8 mouse cellular contexts compared by ENCODE assay signal in the genomic region with DNA sequence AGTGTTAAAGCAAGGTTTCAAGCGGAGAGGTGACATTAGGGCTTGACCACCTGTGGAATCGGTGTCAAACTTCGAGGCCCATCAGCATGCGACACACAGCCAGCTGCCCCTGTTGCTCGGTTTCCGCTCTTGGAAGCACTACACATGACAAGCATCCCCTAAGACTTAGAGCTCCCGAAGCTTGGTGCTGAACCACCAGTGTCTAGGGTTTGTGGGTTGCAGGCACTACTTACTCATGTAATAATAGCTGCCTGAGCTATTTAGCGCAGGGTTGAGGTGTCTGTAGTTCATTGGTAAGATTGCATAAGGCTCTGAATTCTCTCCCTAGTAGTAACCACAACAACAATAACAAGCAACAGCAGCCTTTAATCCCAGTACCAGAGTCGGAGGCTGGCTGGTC. TPM values are rescaled to one million over a fixed set of nuclear protein-coding genes. Genes with fewer than 3 reads are reported as not detected.
DNase-seq lines count a peak whose midpoint lies in the region; ATAC-seq and TF ChIP-seq lines count a peak whose summit lies in the region.

No protein-coding gene starts in this region.

- H3K27ac ChIP-seq in heart, embryonic 14.5 days (replicated peaks in 1 of 2; ENCODE audit: control insufficient read depth in 1 of 2, insufficient read depth in 1 of 2, low read depth in 2 of 2, low read length in 2 of 2): no peak overlapping the region
- no peak overlapping the region; the same call in 1 of the 2 replicates for H3K27ac ChIP-seq in embryonic facial prominence, embryonic 15.5 days (replicated peaks)
- H3K27ac ChIP-seq in limb, embryonic 13.5 days: no peak overlapping the region
- H3K27ac ChIP-seq in stomach, embryonic 16.5 days (ENCODE audit: low read length): no peak overlapping the region

- H3K36me3 ChIP-seq in heart, embryonic 14.5 days (ENCODE audit: control insufficient read depth, insufficient read depth, low read length): no peaks in the 10 kb centered on the region
- no peaks in the 10 kb centered on the region for H3K36me3 ChIP-seq in E14TG2a.4 (ENCODE audit: insufficient read depth, low read length)
- no peaks in the 10 kb centered on the region for H3K36me3 ChIP-seq in embryonic facial prominence, embryonic 15.5 days
- H3K36me3 ChIP-seq in limb, embryonic 13.5 days: no peaks in the 10 kb centered on the region
- no peaks in the 10 kb centered on the region for H3K36me3 ChIP-seq in stomach, embryonic 16.5 days (ENCODE audit: control insufficient read depth, insufficient read depth, low read length)

- ATAC-seq in heart, embryonic 14.5 days (ENCODE audit: insufficient number of reproducible peaks, insufficient read depth, low FRiP score, low read depth): no peak
- no peak for ATAC-seq in embryonic facial prominence, embryonic 15.5 days (ENCODE audit: insufficient number of reproducible peaks, low FRiP score, low TSS enrichment, low read depth)
- no peak for ATAC-seq in limb, embryonic 13.5 days (ENCODE audit: low FRiP score, low read depth)
- ATAC-seq in stomach, embryonic 16.5 days (ENCODE audit: insufficient read depth, low FRiP score): no peak

- H3K4me2 ChIP-seq in heart, embryonic 14.5 days (ENCODE audit: low read length): peak overlapping the region; percentile 86
- H3K4me2 ChIP-seq in embryonic facial prominence, embryonic 15.5 days (replicated peaks): peak overlapping the region; percentile 81
- peak overlapping the region; percentile 68 for H3K4me2 ChIP-seq in limb, embryonic 13.5 days (replicated peaks)
- H3K4me2 ChIP-seq in stomach, embryonic 16.5 days (ENCODE audit: low read depth, low read length): peak overlapping the region; percentile 91

- H3K9ac ChIP-seq in heart, embryonic 14.5 days (ENCODE audit: low read length): peak overlapping the region; percentile 85
- no peak overlapping the region for H3K9ac ChIP-seq in embryonic facial prominence, embryonic 15.5 days
- peak overlapping the region; percentile 79 for H3K9ac ChIP-seq in limb, embryonic 13.5 days
- peak overlapping the region; percentile 98 for H3K9ac ChIP-seq in stomach, embryonic 16.5 days (ENCODE audit: low read length)

- no peak for DNase-seq in heart, adult 9 months (ENCODE audit: low spot score in 2 of 2)
- no peak for DNase-seq in layer of hippocampus, adult 8-10 months (ENCODE audit: low spot score in 2 of 2)
- DNase-seq in right cerebral cortex, postnatal 25 days: no peak

- H3K4me1 ChIP-seq in heart, embryonic 14.5 days (ENCODE audit: control insufficient read depth in 2 of 2, insufficient read depth in 2 of 2, low read length in 2 of 2): peaks cover 2 to 12% of the 10 kb centered on the region in 2 experiments
- peaks cover 37% of the 10 kb centered on the region for H3K4me1 ChIP-seq in E14TG2a.4 (replicated peaks; ENCODE audit: low read depth, low read length)
- peaks cover 10% of the 10 kb centered on the region for H3K4me1 ChIP-seq in embryonic facial prominence, embryonic 15.5 days
- peaks cover 19% of the 10 kb centered on the region for H3K4me1 ChIP-seq in limb, embryonic 13.5 days
- H3K4me1 ChIP-seq in stomach, embryonic 16.5 days (ENCODE audit: control insufficient read depth, insufficient read depth, low read length): peaks cover 7% of the 10 kb centered on the region

- H3K27me3 ChIP-seq in heart, embryonic 14.5 days (ENCODE audit: control insufficient read depth, insufficient read depth, low read length): peaks cover 6% of the 10 kb centered on the region; the same call in 1 of the 2 replicates
- no peaks in the 10 kb centered on the region for H3K27me3 ChIP-seq in E14TG2a.4 (ENCODE audit: insufficient read depth, low read length)
- no peaks in the 10 kb centered on the region; the same call in 1 of the 2 replicates for H3K27me3 ChIP-seq in embryonic facial prominence, embryonic 15.5 days
- no peaks in the 10 kb centered on the region for H3K27me3 ChIP-seq in limb, embryonic 13.5 days
- H3K27me3 ChIP-seq in stomach, embryonic 16.5 days (ENCODE audit: control insufficient read depth, insufficient read depth, low read length): no peaks in the 10 kb centered on the region

- 33% methylated on average over 9 of the region's 9 CpGs for WGBS in heart, embryonic 14.5 days
- 43% methylated on average over 9 of the region's 9 CpGs for WGBS in embryonic facial prominence, embryonic 15.5 days
- 38% methylated on average over 9 of the region's 9 CpGs for WGBS in limb, embryonic 13.5 days
- WGBS in stomach, embryonic 16.5 days: 46% methylated on average over 9 of the region's 9 CpGs

- TF ChIP-seq CTCF in E14TG2a.4 (conservative IDR thresholded peaks at IDR 0.05; ENCODE audit: low read length): no peak

- no peaks in the 10 kb centered on the region for H3K9me3 ChIP-seq in heart, embryonic 14.5 days (ENCODE audit: control insufficient read depth, low read length)
- no peaks in the 10 kb centered on the region for H3K9me3 ChIP-seq in E14TG2a.4 (ENCODE audit: low read length)
- no peaks in the 10 kb centered on the region for H3K9me3 ChIP-seq in embryonic facial prominence, embryonic 15.5 days (replicated peaks)
- no peaks in the 10 kb centered on the region for H3K9me3 ChIP-seq in limb, embryonic 13.5 days
- H3K9me3 ChIP-seq in stomach, embryonic 16.5 days (replicated peaks; ENCODE audit: control insufficient read depth, low read length): no peaks in the 10 kb centered on the region

- H3K4me3 ChIP-seq in heart, embryonic 14.5 days (ENCODE audit: control insufficient read depth in 1 of 2, insufficient read depth in 1 of 2, low read depth in 1 of 2, low read length in 2 of 2): peak overlapping the region in 1 of 2 experiments; percentile 68; a peak in 2 of 4 replicates
- peak overlapping the region; percentile 96 for H3K4me3 ChIP-seq in E14TG2a.4 (replicated peaks; ENCODE audit: low read length)
- H3K4me3 ChIP-seq in embryonic facial prominence, embryonic 15.5 days (replicated peaks): peak overlapping the region; percentile 64
- peak overlapping the region; percentile 71 for H3K4me3 ChIP-seq in limb, embryonic 13.5 days
- H3K4me3 ChIP-seq in stomach, embryonic 16.5 days (replicated peaks; ENCODE audit: low read length): peak overlapping the region; percentile 95

RNA-seq across cellular contexts. Expression of a gene that starts 1.2 kb away (rescaled TPM):
- polyA plus RNA-seq in heart, embryonic 14.5 days (2014; fragmentation: Nextera tagmentation; extraction: Ambion mirVana): 12.9 and 15.0 TPM in 2 replicates
- 18.9 and 19.0 TPM in 2 replicates for polyA plus RNA-seq in embryonic facial prominence, embryonic 15.5 days (2015; fragmentation: Nextera tagmentation; extraction: Ambion mirVana)
- polyA plus RNA-seq in limb, embryonic 13.5 days (2015; fragmentation: Nextera tagmentation; extraction: Ambion mirVana): 23.0 and 25.6 TPM in 2 replicates
- polyA plus RNA-seq in stomach, embryonic 16.5 days (2015; fragmentation: Nextera tagmentation; extraction: Ambion mirVana): 22.2 and 22.8 TPM in 2 replicates
- total RNA-seq in layer of hippocampus, adult 8-10 months (2022): 10 to 100 TPM; 24.4 to 27.7 (median 27.2) TPM
